Mouse (Mus musculus) C2C12 (cell line): ENCODE measurements around the gene Nrn1l.

ENCODE experiments used
- CEBPB ChIP-seq: IDR thresholded peaks from one replicate; pipeline ENCODE4 v1.6.1; 2011; ENCODE audit warnings: low read depth, mild to moderate bottlenecking, control low read depth, moderate library complexity
- CTCF ChIP-seq: IDR thresholded peaks from one replicate; pipeline ENCODE4 v1.5.1; 2011; ENCODE audit not compliant: control insufficient read depth, insufficient read depth, insufficient read length
- MAX ChIP-seq: IDR thresholded peaks from one replicate; pipeline ENCODE4 v1.6.1; 2011; ENCODE audit warnings: mild to moderate bottlenecking, control low read depth
- MYOD1 ChIP-seq: IDR thresholded peaks from one replicate; pipeline ENCODE4 v1.6.1; 2011; ENCODE audit warnings: low read depth; ENCODE audit not compliant: control insufficient read depth, insufficient read length
- USF1 ChIP-seq: IDR thresholded peaks from one replicate; pipeline ENCODE4 v1.6.1; 2011; ENCODE audit warnings: low read depth, mild to moderate bottlenecking, control low read depth, moderate library complexity

DNA sequence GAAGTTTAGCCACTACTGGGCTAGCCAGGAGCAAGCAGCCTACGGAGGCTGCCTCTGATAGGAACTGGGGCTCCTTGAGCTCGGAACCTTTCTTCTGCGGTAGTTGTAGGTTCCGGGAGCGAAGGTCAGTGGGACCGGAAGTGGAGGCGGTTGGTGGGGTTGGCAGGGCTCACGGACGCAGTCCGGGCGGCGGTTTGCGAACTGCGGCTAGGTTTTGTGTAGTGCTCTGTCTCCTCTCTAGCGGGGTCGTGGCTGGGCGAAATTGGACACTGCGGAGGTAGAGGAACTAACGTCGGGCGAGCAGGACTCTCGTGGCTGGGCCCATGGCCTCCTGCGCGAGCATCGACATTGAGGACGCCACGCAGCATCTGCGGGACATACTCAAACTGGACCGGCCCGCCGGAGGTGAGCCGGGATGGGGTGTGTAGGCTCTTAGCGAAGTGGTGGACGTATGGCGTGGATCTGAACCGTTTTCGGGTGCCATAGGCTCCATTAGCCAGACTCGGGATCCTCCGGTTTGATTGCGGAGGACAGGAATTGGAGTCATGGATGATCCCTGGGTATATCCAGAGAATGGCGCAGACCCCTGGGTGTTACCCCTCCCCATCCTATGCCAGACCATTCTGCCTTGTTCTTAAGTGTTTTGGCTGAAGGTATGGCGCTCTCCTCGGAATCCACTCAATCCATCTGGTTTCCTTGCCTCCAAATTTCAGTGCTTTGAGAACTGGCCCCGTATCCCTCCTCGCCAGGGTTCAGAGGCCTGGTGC is 12.4 kb upstream of the Nrn1l start, which contains the start of gene Edc4:
- TF ChIP-seq CTCF (no peak), CEBPB (no peak), USF1 (no peak), MYOD1 (no peak), MAX (no peak)
